Mouse (Mus musculus): ENCODE results near the gene Napsa. TPM values are rescaled to one million over a fixed set of nuclear protein-coding genes. Genes with fewer than 3 reads are reported as not detected.

Napsa gene
- 473 and 485 TPM in 2 replicates for total RNA-seq (2015)
- total RNA-seq (2017) = 207 and 235 TPM in 2 replicates

GRCm38 (mm10) chr7:44572213-44572701 is at the start of gene Napsa:
Gene Napsa, plus strand, starts transcription at chr7:44572380.
- peak; percentile 93 for ATAC-seq (ENCODE audit: poor library complexity, severe bottlenecking)

- no peak for ATAC-seq (ENCODE audit: poor library complexity, severe bottlenecking)
These were observed 49.1 kb upstream of the Napsa start for GRCm38 (mm10) chr7:44523056-44523455.

- no peak for ATAC-seq (ENCODE audit: poor library complexity, severe bottlenecking)
These were observed 47.7 kb upstream of the Napsa start, which contains the start of gene Mybpc2 for GRCm38 (mm10) chr7:44524502-44524901. Gene Mybpc2, minus strand, starts transcription at chr7:44524656.

GRCm38 (mm10) chr7:44525126-44525832 is 46.9 kb upstream of the Napsa start:
- no peak for ATAC-seq (ENCODE audit: poor library complexity, severe bottlenecking)

GRCm38 (mm10) chr7:44526414-44527154 is 45.6 kb upstream of the Napsa start:
- no peak for ATAC-seq (ENCODE audit: poor library complexity, severe bottlenecking)

GRCm38 (mm10) chr7:44527483-44528398 is 44.4 kb upstream of the Napsa start:
- peak; percentile 93 for ATAC-seq (ENCODE audit: poor library complexity, severe bottlenecking)

GRCm38 (mm10) chr7:44529518-44529917 is 42.7 kb upstream of the Napsa start:
- no peak for ATAC-seq (ENCODE audit: poor library complexity, severe bottlenecking)

GRCm38 (mm10) chr7:44530507-44530906 is 41.7 kb upstream of the Napsa start:
- no peak for ATAC-seq (ENCODE audit: poor library complexity, severe bottlenecking)

GRCm38 (mm10) chr7:44531207-44531606 is 41.0 kb upstream of the Napsa start:
- ATAC-seq (ENCODE audit: poor library complexity, severe bottlenecking) = no peak

- no peak for ATAC-seq (ENCODE audit: poor library complexity, severe bottlenecking)
These were observed 40.0 kb upstream of the Napsa start, which contains the start of gene Spib for GRCm38 (mm10) chr7:44531946-44532732. Gene Spib, minus strand, starts transcription at chr7:44532071.

GRCm38 (mm10) chr7:44532918-44533745 is 39.0 kb upstream of the Napsa start:
- ATAC-seq (ENCODE audit: poor library complexity, severe bottlenecking) = no peak

GRCm38 (mm10) chr7:44533746-44534045 is 38.5 kb upstream of the Napsa start:
- no peak for ATAC-seq (ENCODE audit: poor library complexity, severe bottlenecking)

GRCm38 (mm10) chr7:44534242-44534641 is 37.9 kb upstream of the Napsa start:
- peak; percentile 76 for ATAC-seq (ENCODE audit: poor library complexity, severe bottlenecking)

- no peak for ATAC-seq (ENCODE audit: poor library complexity, severe bottlenecking)
These were observed 37.3 kb upstream of the Napsa start for GRCm38 (mm10) chr7:44534656-44535441.

GRCm38 (mm10) chr7:44535657-44536589 is 36.3 kb upstream of the Napsa start:
- ATAC-seq (ENCODE audit: poor library complexity, severe bottlenecking) = no peak

GRCm38 (mm10) chr7:44536590-44536968 is 35.6 kb upstream of the Napsa start:
- ATAC-seq (ENCODE audit: poor library complexity, severe bottlenecking) = no peak

GRCm38 (mm10) chr7:44537009-44537408 is 35.2 kb upstream of the Napsa start:
- ATAC-seq (ENCODE audit: poor library complexity, severe bottlenecking) = no peak
